Comparison of ENCODE assay signal across 28 mouse cellular contexts in genomic region chr4:132062289-132062688, GRCm38 (mm10). TPM values are rescaled to one million over a fixed set of nuclear protein-coding genes. Genes with fewer than 3 reads are reported as not detected.
DNase-seq lines count a peak whose midpoint lies in the region; ATAC-seq lines count a peak whose summit lies in the region.
"Had no signal": no experiment of that assay in that cellular context is flagged by ENCODE, and none has a peak within 500 bp of the region (broad histone marks: within the 10 kb centered on the region; RNA-seq: fewer than 3 reads in every experiment).

No protein-coding gene starts in this region.

- 39% methylated on average over 8 of the region's 8 CpGs for WGBS in kidney, embryonic 15.5 days

- no peak overlapping the region for H3K9ac ChIP-seq in kidney, embryonic 15.5 days
- H3K9ac ChIP-seq: forebrain, embryonic 13.5 days; heart, embryonic 15.5 days had no signal

- no peaks in the 10 kb centered on the region for H3K36me3 ChIP-seq in kidney, embryonic 15.5 days
- H3K36me3 ChIP-seq: heart, embryonic 15.5 days; limb, embryonic 10.5 days had no signal

- H3K27ac ChIP-seq in kidney, embryonic 15.5 days: no peak overlapping the region
- H3K27ac ChIP-seq: forebrain, embryonic 13.5 days; heart, embryonic 15.5 days; hindbrain, postnatal 0 days; kidney, postnatal 0 days; left cerebral cortex, adult 2 months; limb, embryonic 10.5 days had no signal

- no peak overlapping the region for H3K4me3 ChIP-seq in kidney, embryonic 15.5 days (replicated peaks)
- H3K4me3 ChIP-seq: forebrain, embryonic 13.5 days; heart, embryonic 15.5 days; left cerebral cortex, adult 2 months; limb, embryonic 10.5 days had no signal

- DNase-seq in kidney, adult 18-20 months: peak; percentile 38
- DNase-seq in retina, postnatal 1 day: peak; percentile 55
- DNase-seq in retina, embryonic 14.5 days (ENCODE audit: low spot score): no peak
- peak; percentile 55 to 60 for DNase-seq in kidney, postnatal 36 days
- no peak for DNase-seq in cerebellum, postnatal 10 days
- DNase-seq in urinary bladder, postnatal 4 days (ENCODE audit: low spot score in 2 of 2): no peak
- DNase-seq: adrenal gland, postnatal 25 days; B cell, adult 2 months; cerebellum, adult 11-12 months; cerebellum, postnatal 25 days; embryo, embryonic 11 days; gastrocnemius, postnatal 10 days; heart, adult 11 months; heart, postnatal 4 days; layer of hippocampus, adult 9-11 months; lung, adult 18-20 months; lung, postnatal 36 days; right cerebral cortex, postnatal 4 days; thymus, postnatal 25 days had no signal

- peaks cover 29% of the 10 kb centered on the region for H3K4me1 ChIP-seq in kidney, embryonic 15.5 days

- no peak for ATAC-seq in kidney, embryonic 15.5 days (replicated peaks; ENCODE audit: low FRiP score)
- ATAC-seq: forebrain, embryonic 13.5 days; hindbrain, postnatal 0 days had no signal

- no peaks in the 10 kb centered on the region for H3K9me3 ChIP-seq in kidney, embryonic 15.5 days (replicated peaks)
- H3K9me3 ChIP-seq: forebrain, embryonic 13.5 days; heart, embryonic 15.5 days; limb, embryonic 10.5 days had no signal

- H3K4me2 ChIP-seq in kidney, embryonic 15.5 days: no peak overlapping the region
- H3K4me2 ChIP-seq: forebrain, embryonic 13.5 days; heart, embryonic 15.5 days; midbrain, embryonic 11.5 days had no signal

- no peaks in the 10 kb centered on the region for H3K27me3 ChIP-seq in kidney, embryonic 15.5 days
- H3K27me3 ChIP-seq: heart, embryonic 15.5 days had no signal

RNA-seq across cellular contexts. Expression of gene Gm10300, which starts 12.2 kb away (rescaled TPM):
- 0.09 TPM in 2 replicates for polyA plus RNA-seq in kidney, embryonic 15.5 days (2015; fragmentation: Nextera tagmentation; extraction: Ambion mirVana)
- polyA plus RNA-seq: forebrain, embryonic 13.5 days; frontal cortex, adult 2 months; hindbrain, postnatal 0 days; limb, embryonic 10.5 days; midbrain, embryonic 11.5 days had no signal

RNA-seq across cellular contexts. Expression of gene Epb41, which starts 12.8 kb away (rescaled TPM):
- 65.1 and 67.1 TPM in 2 replicates for polyA plus RNA-seq in kidney, embryonic 15.5 days (2015; fragmentation: Nextera tagmentation; extraction: Ambion mirVana)

Comparison
In these comparisons a context has a peak if more than half of its experiments do, and no peak if none do; other contexts are left out.
1. DNase-seq: peak in kidney, adult 18-20 months (single experiment), retina, postnatal 1 day (single experiment) and kidney, postnatal 36 days (2 of 2); none in retina, embryonic 14.5 days (single experiment), cerebellum, postnatal 10 days (0 of 2) and urinary bladder, postnatal 4 days (0 of 2).